Mouse (Mus musculus) left cerebral cortex, adult 2 months (tissue): ENCODE results near the gene Eef1akmt3. TPM values are rescaled to one million over a fixed set of nuclear protein-coding genes. Genes with fewer than 3 reads are reported as not detected.

Experiments used
- DNase-seq, 2 experiments: peaks; one replicate each; pipeline ENCODE4 v3.0.0; 2021 to 2022; ENCODE audit warnings: low spot score in 2 of 2, mixed read lengths in 1 of 2; ENCODE audit errors: extremely low spot score in 1 of 2
- H3K27ac ChIP-seq: fragments of 200-600 bp; 2 replicates; pipeline ENCODE4 v1.8.1; 2022
- H3K4me3 ChIP-seq: fragments of 200-600 bp; 2 replicates; pipeline ENCODE4 v1.8.1; 2022
- CTCF ChIP-seq: fragments of 200-600 bp; IDR thresholded peaks from 2 replicates; pipeline ENCODE4 v1.8.1; 2022; ENCODE audit warnings: antibody characterized with exemption, mild to moderate bottlenecking, moderate library complexity
- intact Hi-C: fragments of 180-260 bp; cut with DNase I; formaldehyde crosslinking; loops from one replicate; pipeline ENCODE4 v1.15.1; 2025
- total RNA-seq, 2 experiments: library from RNA; stranded (reverse); gene quantifications; 2 replicates each; pipeline ENCODE4 v1.2.3; 2021

Eef1akmt3 gene
- total RNA-seq, 2 experiments from 2014 or later, result 0.21 TPM; not detected in 1

DNA sequence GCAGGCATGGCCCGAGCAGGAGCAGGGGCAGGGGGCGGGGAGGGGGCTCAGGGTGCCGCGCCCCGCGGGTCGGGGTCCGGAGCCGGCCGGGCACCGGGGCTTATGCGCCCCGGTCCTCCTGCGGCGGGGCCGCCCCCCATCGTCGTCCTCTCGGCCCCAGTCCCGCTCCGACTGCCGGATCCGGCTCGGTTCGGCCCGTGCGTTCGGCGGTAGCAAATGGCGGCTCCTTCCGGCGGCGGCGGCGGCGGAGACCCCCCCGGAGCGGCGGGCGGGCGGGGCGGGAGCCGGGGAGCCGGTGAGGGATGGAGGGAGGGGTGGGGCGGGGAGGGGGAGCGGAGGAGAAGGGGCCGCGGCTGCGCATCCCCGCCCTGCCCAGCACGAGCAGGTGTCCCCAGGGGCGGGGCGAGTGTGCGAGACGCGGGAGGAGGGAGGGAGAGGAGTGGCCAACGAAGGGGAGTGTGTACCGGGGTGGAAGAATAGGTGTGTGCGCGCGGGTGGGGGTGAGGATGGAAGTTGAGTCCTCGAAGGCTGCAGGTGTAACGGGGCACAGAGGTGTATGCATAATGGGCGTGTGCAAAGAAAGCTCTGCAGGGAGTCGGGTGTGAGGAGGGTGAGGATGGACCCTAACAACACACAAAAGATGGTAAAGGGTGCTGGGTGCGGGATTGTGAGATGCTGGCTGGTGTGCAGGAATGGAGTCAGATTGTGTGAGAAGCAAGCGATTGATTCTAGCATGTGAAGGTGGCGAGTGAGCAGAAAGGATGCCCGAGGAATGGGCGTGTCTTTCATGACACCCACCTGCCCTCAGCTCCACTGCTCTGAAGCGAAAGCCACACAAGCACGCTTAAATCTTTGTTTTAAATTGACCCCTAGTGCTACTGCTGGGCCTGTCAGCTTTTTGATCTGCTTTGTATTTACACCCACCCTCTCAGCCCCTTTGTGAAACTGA is 18.9 kb upstream of the Eef1akmt3 start, which contains the start of gene March9:
March9 (minus strand) TSS at position 217 of the 949 bp plus-strand sequence.
- no peak for TF ChIP-seq CTCF
- intact Hi-C loops, result loop anchor here (5.0 kb wide), 1 partner anchor 562 kb away; the partner anchor contains the start of gene Lrp1
- Histone ChIP-seq H3K4me3 (peak within 1 kb of the TSS; percentile 64), H3K27ac (peak within 1 kb of the TSS; percentile 70)
- peak; percentile 69 to 82 for DNase-seq

DNA sequence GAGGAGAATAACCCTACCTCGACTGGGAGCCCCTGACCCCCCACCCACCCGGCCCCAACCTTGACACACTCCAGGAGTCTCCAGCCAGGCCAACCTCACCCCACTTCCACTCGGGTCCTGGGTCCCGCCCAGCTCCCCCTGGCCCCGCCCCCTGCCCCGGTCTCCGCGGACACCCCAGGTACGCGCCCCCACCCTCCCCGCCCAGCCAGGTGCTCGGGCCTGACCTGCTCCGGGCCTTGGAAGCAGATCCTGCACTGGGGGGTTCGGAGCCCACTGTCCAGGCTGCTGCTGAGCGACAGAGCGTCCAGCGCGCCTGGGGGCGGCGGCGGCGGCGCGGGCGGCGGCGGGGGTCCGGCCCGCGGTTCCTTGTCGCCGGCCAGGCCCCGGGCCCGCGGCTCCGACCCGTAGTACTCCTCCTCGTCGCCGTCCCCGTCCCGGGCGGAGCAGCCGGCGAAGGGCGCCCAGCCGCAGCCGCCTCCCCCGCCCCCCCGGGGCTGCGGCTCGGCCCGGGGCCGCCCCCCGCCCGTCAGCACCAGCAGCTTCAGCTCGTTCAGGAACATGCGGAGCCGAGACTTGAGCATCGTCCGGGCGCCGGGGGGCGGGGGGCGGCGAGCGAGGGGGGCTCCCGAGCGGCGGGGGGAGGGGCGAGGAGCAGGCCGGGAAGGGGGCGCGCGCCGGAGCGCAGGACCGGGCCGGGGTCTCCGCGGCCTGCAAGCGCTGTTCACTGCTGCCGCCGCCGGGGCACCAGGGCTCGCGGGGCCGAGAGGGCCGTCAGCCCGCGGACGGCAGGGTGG is 18.1 kb upstream of the Eef1akmt3 start:
- H3K4me3 ChIP-seq, result peak overlapping the region; percentile 64
- DNase-seq, result peak in 1 of 2 experiments; percentile 21
- intact Hi-C loops, result no loop called here
- TF ChIP-seq CTCF, result no peak
- peak overlapping the region; percentile 70; the same call in 1 of the 2 replicates for H3K27ac ChIP-seq

DNA sequence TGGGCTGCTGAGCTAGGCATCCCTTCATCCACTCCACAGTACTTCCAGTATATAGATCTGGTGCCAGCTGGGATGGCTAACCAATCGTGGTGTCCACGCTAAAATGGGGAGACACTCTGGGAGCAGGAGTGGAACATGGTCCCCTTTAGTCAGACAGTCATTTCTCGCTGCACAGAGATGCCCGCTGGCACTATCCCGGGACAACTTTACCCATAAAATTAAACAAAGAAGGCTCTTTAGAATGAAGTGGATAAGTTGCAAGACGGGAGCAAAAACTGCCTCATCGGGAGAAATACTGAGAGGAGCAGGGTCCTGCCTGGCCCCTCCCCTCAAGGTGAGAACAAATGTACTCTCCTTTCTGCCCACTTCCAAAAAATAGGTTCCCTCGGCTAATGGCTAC is 17.4 kb upstream of the Eef1akmt3 start:
- peak overlapping the region; percentile 64 for H3K4me3 ChIP-seq
- no peak for DNase-seq
- intact Hi-C loops, result no loop called here
- no peak for TF ChIP-seq CTCF
- H3K27ac ChIP-seq, result no peak overlapping the region

DNA sequence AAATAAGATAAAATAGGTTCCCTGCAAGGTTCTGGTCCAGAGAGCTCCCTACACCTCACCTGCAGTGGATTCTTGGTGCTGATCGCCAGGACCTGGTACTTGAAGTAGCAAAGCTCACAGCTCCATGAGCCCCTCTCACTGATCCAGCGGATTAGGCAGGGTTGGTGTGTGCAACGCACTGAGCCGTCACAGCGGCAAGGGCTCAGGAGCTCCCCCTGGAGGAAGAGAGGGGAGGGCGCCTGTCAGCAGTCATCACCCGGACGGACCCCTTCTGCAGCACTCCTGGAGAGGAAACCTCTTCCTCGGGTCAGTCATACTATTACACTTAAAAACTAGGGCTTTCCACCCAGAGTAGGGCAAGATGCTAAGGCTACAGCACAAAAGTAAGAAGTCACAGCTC is 16.8 kb upstream of the Eef1akmt3 start:
- DNase-seq, result peak; percentile 74 to 79
- Histone ChIP-seq H3K4me3 (peak overlapping the region; percentile 64), H3K27ac (no peak overlapping the region)
- peak; percentile 99 for TF ChIP-seq CTCF
- intact Hi-C loops, result no loop called here

DNA sequence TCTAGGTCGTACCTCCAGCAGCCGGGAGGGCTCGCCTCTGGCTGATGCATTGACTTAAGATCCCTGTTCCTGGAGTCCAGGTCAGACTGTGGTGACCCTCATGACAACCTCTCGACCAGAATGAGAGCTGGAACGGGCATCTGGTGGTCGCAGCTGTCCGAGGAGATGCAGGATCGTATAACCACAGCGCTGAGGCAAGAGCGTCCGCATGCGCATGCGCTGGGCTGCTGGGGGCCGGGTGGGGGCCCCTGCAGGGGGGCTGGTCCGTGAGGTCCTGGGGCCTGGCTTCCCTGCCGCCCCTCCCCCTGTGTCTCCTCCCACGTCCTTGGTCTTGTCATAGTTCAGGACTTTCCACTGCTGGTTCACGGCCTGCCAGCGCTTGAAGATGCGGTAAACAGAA is 15.2 kb upstream of the Eef1akmt3 start:
- intact Hi-C loops, result no loop called here
- Histone ChIP-seq H3K4me3 (no peak overlapping the region), H3K27ac (no peak overlapping the region)
- no peak for TF ChIP-seq CTCF
- DNase-seq, result no peak

DNA sequence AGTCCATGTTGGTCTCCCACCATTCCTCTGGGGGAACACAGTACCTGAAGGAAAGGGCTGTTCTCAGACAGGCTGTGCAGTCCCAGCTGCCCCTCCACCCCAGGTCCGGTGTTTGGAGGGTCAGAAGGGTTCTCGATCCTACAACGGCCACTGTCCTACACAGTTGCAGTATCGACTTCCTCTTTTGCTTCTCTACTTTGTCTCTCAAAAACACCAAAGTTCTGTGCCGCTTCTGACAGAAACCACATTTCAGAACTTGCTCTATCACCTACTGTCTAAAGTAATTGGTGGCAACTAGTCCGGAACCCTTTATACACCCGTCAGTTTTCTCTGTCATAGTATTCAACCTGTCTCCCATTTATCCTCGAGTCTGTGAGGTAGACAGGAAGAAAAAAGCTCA is 14.1 kb upstream of the Eef1akmt3 start:
- DNase-seq, result no peak
- Histone ChIP-seq H3K4me3 (no peak overlapping the region), H3K27ac (no peak overlapping the region)
- intact Hi-C loops, result no loop called here
- no peak for TF ChIP-seq CTCF

DNA sequence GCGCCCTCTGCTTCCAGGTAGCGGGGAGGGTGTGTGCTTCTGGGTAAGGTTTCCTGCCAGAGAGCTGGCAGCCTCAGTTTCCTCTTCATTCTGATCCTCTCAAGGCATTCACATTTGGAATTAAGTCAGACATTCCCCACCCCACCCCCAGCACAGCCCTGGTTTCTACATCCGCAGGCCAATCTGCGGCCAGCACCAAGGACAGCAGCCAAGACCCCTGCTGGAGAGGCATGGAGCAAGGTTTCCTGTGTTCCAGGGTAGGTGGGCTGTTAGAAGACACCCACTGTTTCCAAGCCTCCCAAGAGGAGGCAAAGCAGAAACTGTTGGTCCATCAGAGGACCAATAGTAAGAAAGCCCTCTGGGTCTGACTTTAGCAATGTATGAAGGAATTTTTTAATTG is 13.3 kb upstream of the Eef1akmt3 start:
- Histone ChIP-seq H3K27ac (no peak overlapping the region), H3K4me3 (no peak overlapping the region)
- no peak for TF ChIP-seq CTCF
- intact Hi-C loops, result no loop called here
- no peak for DNase-seq

DNA sequence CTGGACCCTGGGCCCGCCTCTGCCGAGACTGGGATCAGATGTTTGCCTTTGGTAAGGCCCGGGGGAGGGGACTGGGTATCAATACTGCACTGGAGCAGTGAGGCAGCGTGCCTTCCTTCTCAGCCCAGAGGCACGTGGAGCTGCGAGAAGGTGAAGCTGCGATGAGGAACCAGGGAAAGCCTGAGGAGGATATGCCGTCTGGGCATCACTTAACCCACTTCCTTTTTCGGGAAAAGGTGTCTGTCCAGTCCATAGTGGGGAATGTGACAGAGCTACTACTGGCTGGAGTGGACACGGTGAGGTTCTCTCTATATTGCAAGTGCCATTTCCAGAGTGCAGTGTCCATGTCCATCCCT is 8.8 kb upstream of the Eef1akmt3 start:
- no peak overlapping the region for H3K4me3 ChIP-seq
- DNase-seq, result no peak
- intact Hi-C loops, result no loop called here
- TF ChIP-seq CTCF, result no peak
- no peak overlapping the region for H3K27ac ChIP-seq

DNA sequence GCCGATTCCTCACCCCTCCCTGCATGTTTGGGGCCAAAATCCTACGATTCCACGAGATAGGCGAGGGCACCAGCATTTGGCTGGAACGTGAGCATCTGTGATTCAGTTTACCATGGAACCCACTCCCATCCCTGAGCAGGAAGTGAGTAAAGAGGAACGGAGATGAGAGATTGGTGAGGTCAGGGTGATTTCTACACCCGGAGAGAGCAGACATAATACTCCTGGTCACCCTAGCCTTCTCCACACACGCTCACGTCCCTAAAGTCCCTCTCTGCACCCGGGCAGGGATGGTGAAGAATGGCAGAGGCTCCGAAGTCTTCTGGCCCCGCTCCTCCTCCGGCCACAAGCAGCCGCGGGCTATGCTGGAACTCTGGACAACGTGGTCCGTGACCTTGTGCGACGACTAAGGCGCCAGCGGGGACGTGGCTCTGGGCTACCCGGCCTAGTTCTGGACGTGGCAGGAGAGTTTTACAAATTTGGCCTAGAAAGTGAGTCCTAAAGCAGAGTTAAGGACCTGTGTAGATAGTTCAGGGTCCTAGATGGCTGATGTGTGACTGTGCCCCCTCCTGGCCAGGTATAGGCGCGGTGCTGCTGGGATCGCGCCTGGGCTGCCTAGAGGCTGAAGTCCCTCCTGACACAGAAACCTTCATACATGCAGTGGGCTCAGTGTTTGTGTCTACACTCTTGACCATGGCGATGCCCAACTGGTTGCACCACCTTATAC is 8.2 kb upstream of the Eef1akmt3 start:
- no peak; the same call in 1 of the 2 replicates for TF ChIP-seq CTCF
- Histone ChIP-seq H3K4me3 (no peak overlapping the region), H3K27ac (no peak overlapping the region)
- intact Hi-C loops, result no loop called here
- DNase-seq, result no peak

DNA sequence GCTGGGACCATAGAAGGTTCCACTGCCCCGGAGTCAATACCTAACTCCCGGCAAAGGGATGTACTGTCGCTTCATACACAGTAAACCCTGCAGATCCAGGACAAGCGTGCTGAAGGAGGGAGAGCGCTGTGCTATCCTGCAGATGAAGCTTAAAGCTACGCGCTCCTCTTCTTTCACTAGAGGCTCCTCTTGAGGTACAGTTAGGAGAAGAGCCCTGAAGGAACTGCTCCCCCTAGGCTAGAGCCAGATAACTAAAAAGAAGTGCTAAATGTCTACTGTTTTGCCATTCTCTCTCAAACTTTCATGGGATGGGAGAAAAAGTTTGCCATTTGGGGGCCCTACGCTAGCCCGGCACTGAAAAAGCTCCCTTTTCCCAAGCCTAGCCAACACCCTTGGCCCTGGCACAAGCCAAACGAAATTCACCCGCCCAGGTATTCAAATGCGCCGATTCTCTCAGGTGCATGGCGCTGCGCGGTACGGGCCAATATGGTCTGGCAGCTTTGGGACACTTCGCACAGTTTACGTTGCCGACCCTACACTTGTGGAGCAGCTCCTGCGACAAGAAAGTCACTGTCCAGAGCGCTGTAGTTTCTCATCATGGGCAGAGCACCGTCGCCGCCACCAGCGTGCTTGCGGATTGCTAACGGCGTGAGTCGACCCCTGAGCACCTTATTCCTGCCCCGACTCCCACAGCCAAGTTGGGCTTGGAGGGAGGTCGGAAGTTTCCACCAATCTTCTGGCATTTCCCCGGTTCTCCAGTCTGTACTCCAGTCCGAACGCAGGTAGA is 7.5 kb upstream of the Eef1akmt3 start:
- Histone ChIP-seq H3K4me3 (no peak overlapping the region), H3K27ac (no peak overlapping the region)
- peak; percentile 27; the same call in 1 of the 2 replicates for TF ChIP-seq CTCF
- DNase-seq, result no peak
- intact Hi-C loops, result no loop called here

DNA sequence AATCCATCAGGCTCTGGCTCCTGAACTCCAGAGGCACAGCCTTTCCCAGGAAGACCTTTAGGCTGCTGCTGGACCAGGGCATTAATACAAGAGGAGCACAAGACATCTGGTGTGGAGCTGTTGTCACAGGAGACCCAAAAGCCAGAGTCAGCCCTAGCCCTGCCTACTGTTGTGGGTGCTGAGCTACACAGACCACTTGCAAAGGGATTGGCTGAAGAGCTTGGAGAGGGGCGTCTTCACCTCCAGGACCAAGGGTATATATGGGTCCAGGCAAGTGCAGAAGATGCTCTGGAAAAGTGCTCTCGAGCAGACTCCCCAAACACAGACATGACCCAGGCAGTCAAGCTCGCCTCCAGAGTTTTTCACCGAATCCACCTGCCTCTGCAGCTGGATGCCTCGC is 6.6 kb upstream of the Eef1akmt3 start, which contains the start of gene Cyp27b1:
Cyp27b1 (plus strand) TSS at position 297 of the 400 bp plus-strand sequence.
- TF ChIP-seq CTCF, result no peak
- Histone ChIP-seq H3K4me3 (no peak within 1 kb of the TSS), H3K27ac (no peak within 1 kb of the TSS)
- intact Hi-C loops, result no loop called here
- no peak for DNase-seq
